Mouse (Mus musculus) cerebellum, adult 2 months (tissue): ENCODE results near the gene Elk3.

ENCODE experiments used
- CTCF ChIP-seq: fragments of 200-500 bp; IDR thresholded peaks from 2 replicates; pipeline ENCODE4 v1.5.1; 2011; ENCODE audit warnings: low read depth, mild to moderate bottlenecking, control low read depth, low read length, moderate library complexity, borderline replicate concordance; ENCODE audit not compliant: insufficient read depth
- POLR2A ChIP-seq: fragments of 200-500 bp; IDR thresholded peaks from 2 replicates; pipeline ENCODE4 v1.6.1; 2011; ENCODE audit warnings: low read length, control low read depth, borderline replicate concordance; ENCODE audit not compliant: insufficient read depth

- TF ChIP-seq CTCF (no peak), POLR2A (no peak)
Observed at GRCm38 (mm10) chr10:93205287-93205956, 105.5 kb downstream of the Elk3 start.
